Mouse (Mus musculus): ENCODE results near the gene Kcnk2. TPM values are rescaled to one million over a fixed set of nuclear protein-coding genes. Genes with fewer than 3 reads are reported as not detected.

The Kcnk2 gene
- total RNA-seq (2022): 1 to 10 TPM; 1.1 to 1.6 (median 1.3) TPM

- no peak for DNase-seq (ENCODE audit: low spot score in 2 of 2)
Observed at GRCm38 (mm10) chr1:189402223-189402943, at the start of gene Kcnk2. Gene Kcnk2, minus strand, starts transcription at chr1:189402273.

DNA sequence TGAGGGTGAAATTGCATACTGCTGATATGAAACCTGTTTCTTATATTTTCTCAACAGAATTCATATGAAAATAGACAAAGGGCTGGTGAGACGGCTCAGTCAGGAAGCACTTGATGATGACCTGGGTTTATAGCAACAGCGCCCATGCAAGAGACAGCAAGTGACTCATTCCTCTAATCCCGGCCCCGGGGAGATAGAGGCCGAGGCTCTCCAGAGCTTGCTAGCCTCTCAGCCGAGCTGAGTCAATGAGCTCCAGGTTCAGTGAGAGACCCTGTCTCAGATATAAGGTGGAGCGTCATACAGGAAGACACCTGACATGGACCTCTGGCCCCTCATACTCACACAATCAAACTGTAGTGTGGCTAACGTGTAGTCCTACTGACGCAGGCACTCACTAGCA, 38.7 kb upstream of the Kcnk2 start:
- no peak for DNase-seq (ENCODE audit: low spot score in 2 of 2)

- no peak for DNase-seq (ENCODE audit: low spot score in 2 of 2)
Observed at GRCm38 (mm10) chr1:189437126-189437525, 35.1 kb upstream of the Kcnk2 start.

GRCm38 (mm10) chr1:189435452-189435851, 33.4 kb upstream of the Kcnk2 start:
- no peak for DNase-seq (ENCODE audit: low spot score in 2 of 2)

GRCm38 (mm10) chr1:189431479-189431878, 29.4 kb upstream of the Kcnk2 start:
- DNase-seq (ENCODE audit: low spot score in 2 of 2): no peak

DNA sequence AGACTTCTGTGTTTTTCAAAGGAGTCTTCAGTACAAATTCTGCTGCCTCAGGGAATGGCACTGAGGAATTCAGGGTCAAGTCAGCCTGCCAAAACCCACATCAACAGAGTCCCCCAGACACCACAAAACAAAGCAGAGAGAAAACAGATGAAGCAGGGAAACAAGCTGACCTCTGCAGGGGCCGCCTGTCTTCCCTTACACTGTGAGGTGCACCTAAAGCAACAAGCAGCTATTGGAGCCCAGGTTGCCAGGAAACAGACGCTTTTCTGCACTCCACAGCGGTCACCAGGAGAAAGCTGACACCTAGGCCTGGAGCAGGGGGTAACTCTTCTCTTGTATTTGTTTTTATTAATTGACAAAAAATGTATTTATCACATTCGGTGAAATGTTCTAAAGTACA, 28.5 kb upstream of the Kcnk2 start:
- no peak for DNase-seq (ENCODE audit: low spot score in 2 of 2)

- DNase-seq (ENCODE audit: low spot score in 2 of 2): no peak
Observed at GRCm38 (mm10) chr1:189429566-189429965, 27.5 kb upstream of the Kcnk2 start.

GRCm38 (mm10) chr1:189426252-189426651, 24.2 kb upstream of the Kcnk2 start:
- no peak for DNase-seq (ENCODE audit: low spot score in 2 of 2)

DNA sequence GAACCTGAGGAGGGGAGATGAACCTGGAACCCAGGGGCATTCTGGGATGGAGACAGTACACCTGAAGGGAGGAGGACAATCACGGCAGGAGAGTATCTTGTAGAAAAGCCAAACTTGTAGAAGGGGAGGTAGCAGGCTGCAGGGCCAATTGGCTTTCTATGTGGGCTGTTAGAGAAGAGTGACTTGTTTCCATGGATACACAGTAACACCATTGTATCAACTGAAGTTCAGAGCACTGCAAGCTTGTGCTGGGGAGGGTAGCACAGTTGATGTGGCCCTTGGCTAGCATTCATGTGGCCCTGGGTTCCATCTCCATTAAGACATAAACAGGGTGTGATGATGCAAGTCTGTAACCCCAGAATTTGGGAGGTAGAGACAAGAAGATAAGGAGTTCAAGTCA, 17.8 kb upstream of the Kcnk2 start:
- no peak for DNase-seq (ENCODE audit: low spot score in 2 of 2)

DNA sequence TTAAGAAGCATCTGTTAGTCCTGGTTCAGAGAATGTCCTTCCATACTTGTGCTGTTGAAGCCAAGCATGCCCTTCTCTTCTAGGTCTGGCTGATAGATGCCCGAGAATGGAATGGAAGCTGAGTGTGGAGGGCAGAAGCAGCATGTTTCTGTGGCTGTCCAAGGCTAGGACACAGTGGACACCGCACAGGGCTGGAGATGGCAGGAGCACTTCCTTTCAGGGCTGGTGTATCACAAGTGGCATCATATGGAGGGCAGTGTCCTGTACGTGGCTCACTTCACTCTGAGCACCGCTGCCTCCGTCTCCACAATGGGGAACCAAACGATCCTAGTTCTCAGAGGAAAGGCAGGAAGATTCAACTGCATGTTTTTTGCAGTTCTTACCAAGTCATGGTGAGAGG, 7.8 kb upstream of the Kcnk2 start:
- DNase-seq (ENCODE audit: low spot score in 2 of 2): no peak

GRCm38 (mm10) chr1:189405221-189405620, 3.1 kb upstream of the Kcnk2 start:
- peak in 1 of 2 experiments; percentile 9 for DNase-seq (ENCODE audit: low spot score in 2 of 2)

DNA sequence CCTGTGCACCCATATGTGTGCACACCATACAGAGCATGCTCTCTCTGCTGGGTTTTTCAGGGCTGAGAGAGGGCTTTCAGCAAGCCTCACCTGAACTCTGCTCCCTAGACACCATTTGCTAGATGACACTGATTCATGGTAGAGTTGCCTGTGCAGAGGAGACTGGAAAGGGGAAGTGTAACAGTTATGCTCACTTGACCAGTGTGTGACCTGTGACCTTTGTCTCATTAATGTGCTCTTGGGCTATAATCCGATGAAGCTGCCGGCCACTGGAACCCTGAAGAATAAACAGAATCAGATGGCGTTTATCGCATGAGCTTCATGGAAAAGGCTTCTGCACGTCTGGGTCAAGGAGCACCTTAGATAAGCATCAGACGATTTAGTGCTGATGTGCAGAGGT, 1.5 kb upstream of the Kcnk2 start:
- DNase-seq (ENCODE audit: low spot score in 2 of 2): no peak

GRCm38 (mm10) chr1:189403139-189403538, 1.1 kb upstream of the Kcnk2 start:
- DNase-seq (ENCODE audit: low spot score in 2 of 2): no peak

GRCm38 (mm10) chr1:189386848-189387247, 15.2 kb downstream of the Kcnk2 start:
- no peak for DNase-seq (ENCODE audit: low spot score in 2 of 2)

DNA sequence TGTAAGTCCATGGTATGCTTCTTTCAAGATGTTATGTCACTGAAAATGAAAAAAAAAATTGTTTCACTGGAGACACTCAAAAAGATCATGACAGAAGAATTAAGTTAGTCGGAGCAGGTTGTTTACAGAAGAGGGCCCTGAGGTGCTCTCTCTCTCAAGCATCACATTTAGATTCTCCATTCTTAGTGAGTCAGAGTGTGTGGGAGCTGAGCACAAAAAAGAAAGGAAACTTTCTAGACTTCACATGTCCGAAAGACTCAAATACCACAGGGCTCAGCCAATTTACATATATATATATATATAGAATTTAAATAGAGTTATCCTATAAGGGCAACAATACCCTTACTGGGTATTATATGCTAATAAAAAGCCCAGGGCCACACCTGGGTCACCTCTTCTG, 15.9 kb downstream of the Kcnk2 start:
- DNase-seq (ENCODE audit: low spot score in 2 of 2): no peak

- no peak for DNase-seq (ENCODE audit: low spot score in 2 of 2)
Observed at GRCm38 (mm10) chr1:189367722-189368121, 34.4 kb downstream of the Kcnk2 start.

- no peak for DNase-seq (ENCODE audit: low spot score in 2 of 2)
Observed at GRCm38 (mm10) chr1:189364188-189364587, 37.9 kb downstream of the Kcnk2 start.

DNA sequence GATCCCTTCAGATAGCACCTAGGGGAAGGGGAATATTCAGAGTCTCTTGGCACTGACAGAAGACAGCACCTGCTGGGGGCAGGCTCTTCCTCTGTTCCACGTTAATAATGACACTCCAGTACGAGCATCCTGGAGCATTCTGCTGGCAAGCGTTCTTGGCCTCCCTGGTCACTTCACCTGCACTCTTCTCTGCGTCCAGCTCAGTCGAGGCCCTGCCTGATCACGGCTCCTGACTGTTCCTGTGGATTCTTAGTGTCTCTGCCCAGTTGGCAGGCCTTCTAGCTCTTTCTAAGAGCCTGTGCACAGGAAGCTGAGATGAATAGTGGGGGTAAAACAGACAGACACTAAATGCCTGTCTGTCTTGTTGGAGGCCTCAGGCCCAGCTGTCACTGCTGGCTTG, 39.5 kb downstream of the Kcnk2 start:
- no peak for DNase-seq (ENCODE audit: low spot score in 2 of 2)

- DNase-seq (ENCODE audit: low spot score in 2 of 2): no peak
Observed at GRCm38 (mm10) chr1:189359699-189360098, 42.4 kb downstream of the Kcnk2 start.

GRCm38 (mm10) chr1:189353887-189354286, 48.2 kb downstream of the Kcnk2 start:
- no peak for DNase-seq (ENCODE audit: low spot score in 2 of 2)

DNA sequence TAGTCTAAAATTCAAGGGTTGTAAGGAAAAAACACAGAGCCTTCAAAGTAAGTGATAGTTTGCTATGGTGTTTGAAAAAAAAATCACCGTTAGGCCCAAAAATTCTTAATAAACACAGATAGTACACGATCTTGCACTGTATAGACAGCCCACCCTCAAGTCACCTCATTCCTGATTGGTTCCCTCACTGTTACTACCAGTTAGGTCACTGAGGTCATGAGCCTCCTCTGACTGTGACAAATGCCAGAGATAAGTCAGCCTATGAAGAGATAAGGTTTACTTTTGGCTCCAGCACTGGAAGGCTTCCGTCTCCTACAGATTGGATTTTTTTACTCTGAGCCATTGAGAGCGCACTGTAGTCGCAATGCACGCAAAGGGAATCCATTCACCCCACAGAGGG, 50.3 kb downstream of the Kcnk2 start:
- no peak for DNase-seq (ENCODE audit: low spot score in 2 of 2)

DNA sequence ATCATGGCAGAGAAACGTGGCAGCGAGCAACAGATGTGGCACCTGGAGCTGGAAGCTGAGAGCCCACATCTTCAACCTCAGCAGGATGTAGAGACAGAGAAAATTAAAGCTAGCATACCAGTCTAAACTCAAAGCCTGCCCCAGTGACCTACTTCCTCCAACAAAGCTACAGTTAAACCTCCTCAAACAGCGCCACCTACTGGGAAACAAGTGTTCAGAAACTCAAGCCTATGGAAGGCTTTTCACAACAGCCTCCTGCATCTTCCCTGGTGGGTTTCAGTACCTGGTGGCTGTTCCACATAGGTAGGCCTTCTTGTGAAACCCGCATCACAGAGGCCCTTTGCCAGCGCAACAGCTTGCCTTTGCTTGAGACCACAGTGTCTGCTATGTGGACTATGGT, 52.9 kb downstream of the Kcnk2 start:
- DNase-seq (ENCODE audit: low spot score in 2 of 2): no peak

GRCm38 (mm10) chr1:189345166-189345565, 56.9 kb downstream of the Kcnk2 start:
- DNase-seq (ENCODE audit: low spot score in 2 of 2): no peak
